Mouse (Mus musculus) urinary bladder, postnatal 25 days (tissue): ENCODE measurements around the gene Gdf7.

Source experiments
- DNase-seq: peaks from one replicate; pipeline ENCODE4 v3.0.0; 2022; ENCODE audit warnings: low spot score

The Gdf7 gene

DNA sequence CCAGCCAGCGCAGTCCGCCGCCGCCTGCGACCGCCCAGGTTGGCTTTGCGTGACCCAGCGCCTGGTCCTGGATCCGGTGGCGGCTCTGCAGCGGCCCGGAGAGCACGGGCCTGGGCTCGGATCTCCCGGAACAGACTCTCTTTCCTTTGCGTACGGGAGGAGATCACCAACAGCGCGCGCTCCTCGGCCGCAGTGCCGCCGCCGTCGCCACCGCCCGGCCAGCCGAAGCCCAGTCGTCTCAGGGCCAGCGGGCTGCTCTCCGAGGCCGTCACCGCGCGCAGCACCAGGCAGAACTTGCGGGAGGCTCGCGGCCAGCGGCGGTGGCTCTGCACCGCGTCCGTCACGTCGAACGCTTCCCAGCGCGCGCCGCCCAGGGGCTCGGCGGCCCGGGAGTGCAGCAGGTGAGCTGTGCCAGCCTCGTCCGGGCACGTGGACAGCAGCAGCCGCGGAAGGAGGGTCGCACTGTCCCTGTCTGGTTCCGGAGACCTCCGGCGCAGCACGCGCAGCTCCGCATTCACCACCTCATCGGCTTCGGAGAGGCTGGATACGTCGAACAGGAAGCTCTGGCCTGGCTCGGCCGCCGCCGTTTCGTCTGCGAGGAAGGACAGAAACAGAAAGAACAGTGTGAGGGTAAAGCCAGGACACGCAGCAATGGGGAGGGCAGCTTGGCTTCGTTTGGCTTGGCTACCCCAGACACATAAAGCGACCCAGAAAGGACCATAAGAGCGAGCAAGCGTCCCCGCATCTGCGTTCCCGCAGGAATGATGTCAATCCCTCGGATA is 3.2 kb downstream of the Gdf7 start:
- no peak for DNase-seq

DNA sequence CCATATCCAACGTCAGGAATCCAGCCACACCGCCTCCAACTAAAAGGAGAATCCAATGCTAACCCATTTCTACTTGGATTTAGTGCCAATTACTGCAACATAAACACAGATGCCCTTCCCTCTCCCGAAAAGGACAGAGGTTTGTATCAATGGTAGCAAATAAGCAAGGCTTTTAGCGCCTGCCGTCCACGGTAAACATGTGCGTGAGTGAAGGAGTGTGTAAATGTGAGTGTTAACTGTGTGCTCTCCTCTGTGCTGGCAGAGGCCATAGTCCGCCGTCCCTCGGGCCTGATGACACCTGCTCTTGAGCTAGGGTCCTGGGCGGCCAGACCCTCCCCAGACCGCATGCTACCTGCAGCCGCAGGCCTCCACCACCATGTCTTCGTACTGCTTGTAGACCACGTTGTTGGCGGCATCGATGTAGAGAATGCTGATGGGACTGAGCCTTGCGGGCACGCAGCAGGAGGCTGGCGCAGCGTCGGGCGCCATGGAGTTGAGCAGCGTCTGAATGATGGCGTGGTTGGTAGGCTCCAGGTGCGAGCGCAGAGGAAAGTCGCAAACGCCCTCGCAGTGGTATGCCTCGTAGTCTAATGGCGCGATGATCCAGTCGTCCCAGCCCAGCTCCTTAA is 4.1 kb downstream of the Gdf7 start:
- no peak for DNase-seq

DNA sequence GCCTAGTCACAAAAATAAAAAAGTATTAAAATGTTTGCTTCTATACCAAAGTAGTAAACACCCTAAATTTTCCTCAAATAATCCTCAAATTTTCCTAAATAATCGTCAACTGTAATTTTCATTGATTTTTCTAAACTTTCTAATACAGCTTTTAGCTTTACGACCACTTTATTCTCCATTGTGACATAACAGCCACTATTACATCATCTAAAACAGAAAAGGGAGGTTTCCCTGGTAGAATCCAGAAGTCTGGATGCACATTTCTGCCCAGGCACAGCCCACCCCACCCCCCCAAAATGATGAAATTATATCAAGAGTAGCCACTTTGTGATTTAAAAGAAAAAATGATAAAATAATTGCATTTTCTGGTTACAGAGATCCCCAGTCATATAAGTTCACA is 5.6 kb downstream of the Gdf7 start:
- DNase-seq, result no peak

DNA sequence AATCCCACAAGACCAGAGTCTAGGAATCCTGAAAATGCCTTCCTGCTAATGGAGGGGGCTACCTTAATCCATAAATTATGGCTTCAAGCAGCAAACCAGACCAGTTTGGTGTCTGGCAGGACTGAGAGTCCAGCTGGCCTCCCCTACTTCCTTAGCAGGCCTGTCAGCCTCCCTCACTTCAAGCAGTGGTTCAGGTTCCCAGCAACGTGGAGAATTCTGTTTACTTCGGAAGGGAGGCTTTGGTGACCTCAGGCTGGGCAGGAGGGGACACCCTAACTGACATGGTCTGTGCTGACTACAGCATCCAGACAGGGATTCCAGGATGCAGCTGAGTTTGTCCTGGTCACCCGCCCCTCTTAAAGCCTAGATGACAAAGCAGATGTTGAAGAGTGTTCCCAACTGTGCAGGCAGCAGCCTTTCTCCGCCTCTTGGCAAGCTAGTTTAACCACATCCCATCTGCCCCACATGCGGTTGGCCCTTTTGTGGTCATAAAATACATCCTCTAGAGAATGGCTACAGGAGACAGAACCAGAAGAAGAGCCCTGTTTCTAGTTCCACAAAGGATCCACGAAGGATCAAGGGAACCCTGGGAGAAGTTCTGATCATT is 6.3 kb downstream of the Gdf7 start:
- no peak for DNase-seq

DNA sequence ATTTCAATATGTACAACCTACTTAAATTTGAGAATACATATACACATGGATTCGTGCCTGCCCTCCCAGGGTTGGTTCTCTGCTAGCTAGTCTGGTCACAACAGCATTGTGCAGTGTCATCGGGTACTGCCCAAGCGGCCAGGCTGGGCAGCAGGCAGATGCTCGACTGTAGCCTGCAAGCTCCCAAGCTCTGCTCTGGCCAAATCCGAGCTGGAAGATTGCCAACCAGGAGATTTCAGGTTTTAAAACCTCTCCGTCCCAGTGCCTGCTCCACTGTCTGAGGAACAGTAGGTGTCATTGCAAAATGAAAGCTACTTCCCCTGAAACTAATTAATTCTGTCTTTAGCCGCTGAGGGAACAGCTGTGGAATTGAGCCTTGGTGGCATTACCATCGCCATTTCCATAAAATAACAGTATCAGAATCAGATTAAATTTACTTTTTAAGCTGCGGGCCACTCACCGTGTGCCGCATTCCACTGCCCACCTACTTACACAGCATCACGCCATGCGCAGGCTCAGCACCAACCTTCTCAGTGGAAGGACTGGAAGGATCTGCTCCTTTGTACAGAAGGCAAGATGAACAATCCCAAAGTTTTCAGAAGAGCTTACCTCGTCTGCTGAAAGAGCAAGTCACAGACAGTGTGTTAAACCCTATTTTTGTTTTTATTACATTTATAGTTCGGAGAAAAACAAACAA is 10.4 kb downstream of the Gdf7 start:
- DNase-seq, result no peak

DNA sequence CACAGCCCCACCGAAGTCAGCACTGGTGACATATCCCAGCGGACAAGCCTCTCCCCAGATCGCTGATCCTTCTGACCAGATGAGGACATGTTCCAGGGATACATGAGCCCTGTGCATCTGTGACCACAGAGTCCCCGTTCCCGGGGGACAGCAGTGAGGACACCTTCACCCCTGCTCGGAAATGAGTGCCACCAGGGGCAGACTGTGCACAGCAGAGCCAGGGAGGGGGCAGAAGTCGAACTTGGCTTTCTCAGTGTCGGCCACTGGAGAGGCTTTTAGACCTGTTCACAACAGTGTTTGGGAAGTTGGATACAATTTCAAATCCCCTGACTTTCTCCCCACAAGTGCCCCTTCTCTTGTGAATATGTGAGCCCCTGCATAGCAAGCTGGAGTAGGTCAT is 12.3 kb downstream of the Gdf7 start:
- no peak for DNase-seq

DNA sequence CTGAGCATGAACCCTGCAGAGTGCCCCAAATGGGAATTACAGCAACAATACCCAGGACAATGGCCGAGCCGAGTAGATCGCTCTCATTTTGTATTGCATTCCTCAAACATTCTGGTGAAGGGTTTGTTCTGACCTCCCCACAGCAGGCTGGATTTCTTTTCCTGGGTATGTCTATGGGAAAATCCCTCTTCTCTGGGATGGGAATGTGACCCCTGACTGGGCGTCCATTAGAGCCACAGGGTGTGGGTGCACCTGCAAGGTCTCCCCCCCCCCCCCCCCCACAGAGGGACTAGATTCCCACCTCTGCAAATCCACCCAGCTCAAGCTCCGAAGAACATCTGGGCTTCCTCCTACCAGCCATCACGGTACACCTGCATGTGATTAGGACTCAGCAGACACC is 12.7 kb downstream of the Gdf7 start:
- no peak for DNase-seq

DNA sequence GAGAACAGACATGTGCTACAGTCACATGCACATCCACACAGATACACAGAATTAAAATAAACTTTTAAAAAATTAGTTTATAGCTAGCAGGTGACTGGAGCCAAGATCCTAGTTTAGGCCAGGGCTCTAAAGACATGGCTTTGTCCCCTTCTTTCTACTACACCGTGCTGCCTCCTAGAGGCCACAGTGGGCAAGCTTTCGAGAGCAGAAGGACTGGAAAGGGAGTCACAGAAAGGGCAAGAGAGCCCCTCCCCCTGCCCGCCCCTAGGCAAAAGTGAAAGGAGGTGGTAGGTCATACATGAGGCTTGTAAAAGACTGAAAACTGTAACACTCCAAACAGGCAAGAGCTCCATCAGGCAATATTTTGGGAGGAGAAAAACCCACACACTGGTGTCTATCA is 13.8 kb downstream of the Gdf7 start:
- no peak for DNase-seq

DNA sequence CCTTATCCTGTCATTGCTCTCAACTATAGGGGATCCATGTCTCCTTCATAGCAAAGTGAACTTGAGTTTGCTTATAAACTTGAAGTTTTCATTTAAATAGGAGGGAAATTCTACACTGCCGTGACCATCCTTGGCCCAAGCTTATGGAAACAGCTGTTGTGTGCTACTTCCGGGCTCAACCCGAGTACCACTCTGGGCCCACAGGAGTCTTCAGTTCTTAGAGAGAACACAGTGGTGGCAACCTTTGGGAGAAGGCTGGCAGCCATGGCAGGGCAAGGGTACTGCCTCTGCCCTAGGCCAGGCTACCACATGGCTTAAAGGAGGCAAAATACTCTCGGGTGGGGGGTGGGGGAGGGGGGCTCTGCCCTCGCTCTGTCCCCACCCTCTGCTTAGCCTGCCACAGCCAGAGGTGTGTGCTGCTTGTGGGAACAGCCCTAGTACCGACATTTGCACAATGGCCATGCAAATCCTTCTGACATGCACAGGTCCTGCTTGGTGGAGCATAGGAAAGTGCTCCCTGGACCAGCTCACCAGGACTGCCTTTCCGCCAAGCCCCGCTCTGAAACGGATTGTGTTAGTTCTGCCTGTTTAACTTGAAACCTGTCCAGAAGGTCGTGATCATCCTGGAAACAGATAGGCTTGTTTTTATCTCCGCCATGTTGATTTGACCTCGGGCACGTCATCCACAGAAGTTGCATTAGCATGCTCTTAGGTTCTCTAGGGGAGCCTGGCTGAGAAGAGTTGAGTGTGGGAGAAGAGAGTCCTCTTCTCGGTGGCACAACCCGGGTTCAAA is 20.3 kb downstream of the Gdf7 start:
- no peak for DNase-seq

DNA sequence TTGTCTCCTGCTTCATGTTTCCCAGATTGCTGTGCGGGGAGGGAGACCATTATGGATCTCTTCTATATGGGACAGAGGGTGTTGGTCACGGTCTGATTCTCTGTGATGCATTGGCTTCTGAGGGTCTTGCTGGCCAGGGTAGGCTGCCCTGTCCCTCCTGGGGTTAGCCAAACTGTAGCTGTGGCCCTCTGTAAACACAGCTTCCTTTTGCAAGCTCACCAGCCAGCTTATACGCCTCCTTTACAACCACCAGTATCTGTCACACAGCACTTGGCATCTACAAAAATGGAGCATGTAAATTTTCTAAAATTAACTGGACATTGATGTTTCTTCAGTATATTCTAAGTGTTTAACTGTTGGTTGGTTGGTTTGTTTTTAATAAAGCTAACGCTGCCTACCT is 26.3 kb downstream of the Gdf7 start:
- DNase-seq, result no peak

DNA sequence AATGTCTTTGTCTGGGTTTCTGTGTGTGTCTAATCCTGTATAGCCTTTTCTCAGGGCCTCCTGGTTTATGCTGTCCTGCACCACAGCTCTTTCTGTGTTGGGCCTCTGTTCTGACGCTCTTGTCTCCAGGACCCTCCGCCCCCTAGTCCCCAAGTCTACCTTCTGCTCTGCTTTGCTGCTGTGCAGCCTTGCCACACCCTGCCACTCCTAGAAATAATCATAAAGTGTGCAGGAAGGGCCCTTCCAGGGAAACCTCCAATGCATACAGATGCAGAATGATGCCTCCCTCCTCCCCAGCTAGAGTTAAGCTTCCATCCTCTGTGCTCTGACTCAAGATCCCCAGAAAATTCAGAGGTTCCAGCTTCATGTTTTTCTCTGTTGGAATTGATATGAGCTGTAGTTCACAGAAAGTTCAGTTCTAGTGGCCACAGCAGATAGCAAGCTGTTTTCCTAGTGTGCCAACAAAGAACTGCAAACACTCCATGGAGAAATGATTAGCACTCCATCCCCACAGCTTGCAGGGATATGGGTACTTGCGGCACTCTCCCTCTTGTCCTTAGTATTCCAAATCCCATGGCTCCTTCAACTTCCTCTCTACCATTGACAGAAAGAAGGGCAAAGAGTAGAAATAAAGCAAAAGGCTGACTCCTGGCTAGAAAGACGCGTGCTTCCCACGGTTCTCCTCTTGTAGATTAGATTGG is 28.1 kb downstream of the Gdf7 start:
- DNase-seq, result no peak

DNA sequence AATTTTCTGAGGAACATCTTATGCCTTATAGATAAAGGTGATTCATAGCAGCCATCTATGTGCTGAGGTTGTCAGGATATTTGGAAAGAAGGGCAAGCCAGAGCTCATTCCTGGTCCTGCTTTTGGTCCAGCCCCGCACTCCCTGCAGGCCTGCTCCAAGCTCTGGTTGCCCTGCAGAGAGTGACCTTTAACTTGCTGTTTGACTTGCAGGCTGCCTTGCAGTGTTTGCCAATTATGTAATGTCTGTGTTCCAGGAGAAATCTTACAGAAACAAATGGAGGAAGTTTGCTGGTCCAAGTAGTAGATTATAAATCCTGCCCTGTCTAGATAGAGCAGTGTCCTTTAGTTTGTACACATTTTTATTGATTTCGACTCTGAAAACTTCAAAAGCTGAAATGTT is 30.3 kb downstream of the Gdf7 start:
- no peak for DNase-seq

DNA sequence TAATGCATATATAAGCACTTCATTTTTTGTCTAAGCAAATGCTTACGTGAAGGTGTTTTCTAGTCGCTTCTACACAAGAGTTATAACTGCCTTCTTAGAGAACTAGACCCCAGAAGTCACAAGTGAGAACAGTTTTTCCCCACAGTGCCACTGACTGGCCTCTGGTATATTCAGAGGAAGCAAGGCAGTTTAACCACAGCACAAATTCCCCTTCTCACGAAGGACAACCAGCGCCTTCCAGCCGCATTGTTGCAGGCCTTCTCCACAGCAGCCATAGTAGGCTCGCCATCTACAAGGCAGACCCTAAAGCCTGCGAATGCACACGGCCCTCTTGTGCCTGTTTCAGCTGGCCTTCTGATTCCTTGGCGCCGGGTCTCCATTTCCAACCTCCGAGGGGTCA is 32.1 kb downstream of the Gdf7 start:
- DNase-seq, result no peak

DNA sequence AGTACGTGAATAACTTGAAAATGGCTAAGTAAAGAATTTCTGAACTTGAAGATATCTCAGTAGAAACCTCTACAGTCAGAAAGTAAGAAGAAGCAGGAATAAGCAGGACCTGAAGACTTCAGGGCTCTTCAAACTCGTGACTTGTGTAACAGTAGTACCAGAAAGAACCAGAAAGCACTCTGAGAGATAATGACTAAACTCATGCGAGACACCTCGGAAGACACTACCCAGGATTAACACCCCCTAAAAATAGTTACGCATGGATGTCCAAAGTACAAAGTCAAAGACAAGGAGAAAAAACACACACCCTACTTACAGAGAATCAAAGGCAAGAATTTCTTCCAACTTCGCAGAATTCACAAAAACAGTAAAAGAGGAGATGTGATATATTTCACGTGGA is 35.4 kb downstream of the Gdf7 start:
- DNase-seq, result no peak

DNA sequence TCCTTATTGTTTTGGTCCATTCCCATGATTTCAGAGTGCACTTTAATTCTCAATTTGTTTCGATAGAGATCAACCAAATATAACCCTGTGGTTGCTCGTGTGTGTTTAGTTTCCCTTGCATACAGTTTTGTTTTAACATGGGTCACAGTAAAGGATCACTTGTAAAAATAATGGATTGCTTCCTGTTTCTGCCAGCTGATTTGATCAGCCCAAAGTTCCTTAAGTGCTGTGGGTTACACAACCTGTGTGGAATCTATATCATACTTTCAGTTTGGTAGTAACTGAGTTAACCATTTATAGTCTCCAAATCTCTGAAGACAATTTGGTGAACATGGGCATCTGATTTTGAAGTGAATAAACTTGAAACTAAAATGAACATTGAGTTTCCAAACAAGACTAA is 41.5 kb downstream of the Gdf7 start:
- no peak for DNase-seq
